Mouse (Mus musculus) intestine, embryonic 15.5 days (tissue): Measurements from ENCODE around the gene Nlrc5. TPM values are rescaled to one million over a fixed set of nuclear protein-coding genes. Genes with fewer than 3 reads are reported as not detected.

Experiments used
- ATAC-seq: fragments of 200-750 bp; cut with Nextera tagmentation; 2 replicates; pipeline ENCODE4 v1.8.0; 2017; ENCODE audit warnings: moderate TSS enrichment, moderate library complexity
- H3K27ac ChIP-seq: fragments of 300-500 bp; sonication (generic); 2 replicates; pipeline ENCODE4 v1.5.1; 2015; ENCODE audit warnings: mild to moderate bottlenecking, inconsistent platforms
- H3K27me3 ChIP-seq: fragments of 300-500 bp; sonication (generic); replicated peaks from 2 replicates; pipeline ENCODE4 v1.6.1; 2015; ENCODE audit warnings: inconsistent platforms
- H3K36me3 ChIP-seq: fragments of 300-500 bp; sonication (generic); 2 replicates; pipeline ENCODE4 v1.6.1; 2015; ENCODE audit warnings: inconsistent platforms
- H3K4me1 ChIP-seq: fragments of 300-500 bp; sonication (generic); replicated peaks from 2 replicates; pipeline ENCODE4 v1.6.1; 2015; ENCODE audit warnings: inconsistent platforms
- H3K4me2 ChIP-seq: fragments of 300-500 bp; sonication (generic); replicated peaks from 2 replicates; pipeline ENCODE4 v1.6.1; 2015; ENCODE audit warnings: mild to moderate bottlenecking, inconsistent platforms
- H3K4me3 ChIP-seq: fragments of 300-500 bp; sonication (generic); replicated peaks from 2 replicates; pipeline ENCODE4 v1.5.1; 2015; ENCODE audit warnings: inconsistent platforms
- H3K9ac ChIP-seq: fragments of 300-500 bp; sonication (generic); 2 replicates; pipeline ENCODE4 v1.6.1; 2015; ENCODE audit warnings: inconsistent platforms
- H3K9me3 ChIP-seq: fragments of 300-500 bp; sonication (generic); 2 replicates; pipeline ENCODE4 v1.6.1; 2016; ENCODE audit warnings: inconsistent platforms
- WGBS: fragments of 180-500 bp; shearing (Covaris S2); methylation state at CpG from one replicate; pipeline ENCODE4 v1.1.7; 2015; 5-methylcytosine and 5-hydroxymethylcytosine counted together
- polyA plus RNA-seq: library from polyadenylated mRNA; unstranded; fragments of >200 nt; fragmentation: Nextera tagmentation; extraction: Ambion mirVana; gene quantifications from 2 replicates; pipeline ENCODE4 v1.2.1, GENCODE M21; 2015

The Nlrc5 gene
- polyA plus RNA-seq, 1 experiment from 2014 or later = 0.21 TPM

DNA sequence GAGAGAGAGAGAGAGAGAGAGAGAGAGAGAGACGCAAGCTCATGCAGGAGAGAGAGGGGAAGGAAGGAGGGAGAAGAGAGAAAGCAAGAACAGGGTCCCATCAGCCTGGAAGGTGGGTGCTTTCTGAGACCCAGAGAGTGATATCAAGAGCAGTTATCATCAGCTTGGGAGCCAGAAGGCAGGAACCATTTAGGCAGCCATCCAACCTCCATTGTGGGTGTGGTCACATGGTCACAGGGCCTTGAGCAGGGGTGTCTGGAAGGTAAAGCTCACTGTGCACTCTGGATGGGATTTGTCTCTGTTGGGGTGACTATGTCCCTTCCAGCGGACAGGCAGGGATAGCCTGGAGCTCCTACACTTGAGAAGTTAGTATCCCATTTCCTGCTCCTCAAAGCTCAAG lies 105.9 kb downstream of the Nlrc5 start:
- Histone ChIP-seq H3K4me3 (no peak overlapping the region), H3K36me3 (no peaks in the 10 kb centered on the region), H3K4me1 (no peaks in the 10 kb centered on the region), H3K4me2 (no peak overlapping the region), H3K9ac (no peak overlapping the region), H3K27ac (no peak overlapping the region), H3K9me3 (no peaks in the 10 kb centered on the region), H3K27me3 (peaks cover 3% of the 10 kb centered on the region)
- no peak for ATAC-seq
- 78% methylated on average over 2 of the region's 2 CpGs for WGBS

DNA sequence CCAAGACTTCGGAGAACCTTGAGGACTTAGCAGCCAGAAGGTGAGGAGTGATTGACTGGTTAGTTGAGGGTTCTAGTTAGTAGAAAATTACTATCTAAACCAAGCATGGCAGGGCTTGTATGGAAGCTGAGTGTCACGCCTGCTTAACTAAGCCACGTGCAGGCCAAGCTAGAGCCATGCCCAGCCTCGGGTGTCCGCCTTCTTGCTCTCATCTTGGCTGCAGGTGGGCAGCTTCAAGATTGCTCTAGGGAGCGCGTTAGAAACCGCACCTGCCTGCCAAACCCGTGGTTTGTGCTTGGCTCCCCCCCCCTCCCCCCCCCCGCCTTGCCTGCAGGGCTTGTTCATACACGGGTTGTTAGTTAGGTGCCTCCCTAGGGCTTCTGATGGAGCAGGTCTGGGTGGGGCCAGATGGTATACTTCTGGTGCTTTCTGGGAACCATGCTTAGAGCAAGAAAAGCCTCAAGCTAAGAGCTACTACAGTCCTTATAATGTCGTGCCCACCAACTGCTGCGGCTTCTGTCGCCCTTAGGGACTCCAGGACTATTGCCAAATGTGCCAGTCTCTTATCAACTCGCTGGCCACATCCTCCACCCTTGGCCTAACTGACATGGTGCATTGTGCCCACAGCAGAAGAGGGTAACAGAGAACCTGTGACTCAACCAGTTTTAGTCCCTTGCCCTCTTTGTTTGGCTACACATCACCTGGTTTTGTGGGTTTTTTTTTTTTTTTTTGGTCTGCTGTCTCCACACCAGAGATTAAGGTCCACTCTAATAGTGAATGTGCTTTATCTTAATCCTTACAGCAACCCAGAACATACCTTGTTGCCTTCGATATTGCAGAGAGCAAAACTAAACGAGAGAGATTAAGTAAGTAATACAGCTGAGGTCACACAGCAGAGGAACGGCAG lies 107.0 kb downstream of the Nlrc5 start:
- H3K36me3 ChIP-seq = no peaks in the 10 kb centered on the region
- H3K4me2 ChIP-seq = no peak overlapping the region
- no peak for ATAC-seq
- H3K27ac ChIP-seq = no peak overlapping the region
- H3K4me3 ChIP-seq = no peak overlapping the region
- H3K9me3 ChIP-seq = no peaks in the 10 kb centered on the region
- WGBS = 74% methylated on average over 18 of the region's 18 CpGs
- no peaks in the 10 kb centered on the region for H3K27me3 ChIP-seq
- no peaks in the 10 kb centered on the region for H3K4me1 ChIP-seq
- no peak overlapping the region for H3K9ac ChIP-seq

DNA sequence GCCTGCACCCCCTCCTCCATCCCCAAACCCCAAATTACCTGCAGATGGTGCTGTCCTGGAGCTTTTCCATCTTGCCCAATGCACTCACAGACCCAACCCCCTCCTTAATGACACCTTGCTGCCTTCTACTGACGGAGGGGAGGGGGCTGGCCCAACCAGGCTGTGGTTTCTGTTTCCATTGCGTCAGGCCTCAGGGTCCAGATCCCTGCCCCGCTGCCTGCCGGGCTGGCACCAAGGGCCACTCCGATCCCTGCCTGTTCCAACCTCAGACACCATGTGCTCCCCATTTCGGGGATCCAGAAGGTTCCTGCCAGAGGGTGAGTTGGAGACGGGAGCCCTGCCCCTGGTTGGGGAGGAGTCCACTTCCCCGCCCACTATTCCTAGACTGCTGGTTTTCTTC lies 109.8 kb downstream of the Nlrc5 start:
- Histone ChIP-seq H3K9me3 (no peaks in the 10 kb centered on the region), H3K27ac (no peak overlapping the region), H3K4me1 (no peaks in the 10 kb centered on the region), H3K9ac (no peak overlapping the region), H3K36me3 (no peaks in the 10 kb centered on the region), H3K4me2 (no peak overlapping the region), H3K4me3 (no peak overlapping the region), H3K27me3 (no peaks in the 10 kb centered on the region)
- WGBS = 49% methylated on average over 8 of the region's 8 CpGs
- ATAC-seq = no peak

- H3K4me3 ChIP-seq = no peak overlapping the region
- H3K4me2 ChIP-seq = no peak overlapping the region
- no peaks in the 10 kb centered on the region for H3K27me3 ChIP-seq
- no peaks in the 10 kb centered on the region for H3K4me1 ChIP-seq
- no peak overlapping the region for H3K27ac ChIP-seq
- H3K9me3 ChIP-seq = no peaks in the 10 kb centered on the region
- H3K9ac ChIP-seq = no peak overlapping the region
- no peaks in the 10 kb centered on the region for H3K36me3 ChIP-seq
- ATAC-seq = no peak
- WGBS = 74% methylated on average over 5 of the region's 5 CpGs
These were observed 114.9 kb downstream of the Nlrc5 start for GRCm38 (mm10) chr8:94549041-94549440.

DNA sequence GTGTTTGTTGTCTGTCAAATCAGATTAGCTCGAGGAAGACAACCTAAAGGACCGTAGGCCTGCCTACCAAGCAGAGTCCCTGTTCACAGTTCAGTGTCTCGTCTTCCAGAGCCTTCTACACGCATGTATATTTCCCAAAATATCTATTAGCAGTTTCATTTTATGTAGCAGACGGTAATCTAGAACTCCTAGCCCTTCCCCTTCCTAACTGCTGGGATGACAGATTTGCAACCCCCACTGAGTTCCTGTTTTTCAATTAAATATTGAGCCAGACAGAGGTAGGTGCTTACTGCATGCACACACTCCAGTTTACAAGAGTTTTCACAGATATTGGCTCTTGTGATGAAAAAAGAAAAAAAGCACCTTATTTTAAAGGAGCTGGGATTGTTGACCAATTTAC lies 115.3 kb downstream of the Nlrc5 start:
- 63% methylated on average over 5 of the region's 5 CpGs for WGBS

DNA sequence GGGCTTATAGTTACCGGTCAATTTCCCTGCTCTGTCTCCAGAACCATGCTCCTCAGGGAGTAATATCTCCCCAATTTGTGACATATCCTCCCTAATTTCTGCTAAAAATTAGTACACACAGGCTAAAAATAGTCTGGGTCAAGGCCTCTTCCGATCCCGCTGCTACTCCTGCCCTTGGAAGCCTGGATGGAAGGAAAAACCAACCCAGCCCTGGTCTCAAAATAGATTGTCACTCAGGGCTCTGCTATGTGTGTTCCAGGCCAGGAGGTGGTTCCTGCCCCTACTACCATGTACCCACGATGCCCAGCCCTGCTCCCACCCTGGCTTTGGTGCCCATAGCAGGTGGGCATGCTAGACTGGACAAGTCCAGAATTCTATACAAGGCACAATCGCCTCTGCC lies 115.8 kb downstream of the Nlrc5 start:
- no peaks in the 10 kb centered on the region for H3K9me3 ChIP-seq
- no peaks in the 10 kb centered on the region for H3K4me1 ChIP-seq
- H3K36me3 ChIP-seq = no peaks in the 10 kb centered on the region
- H3K27me3 ChIP-seq = no peaks in the 10 kb centered on the region
- no peak overlapping the region for H3K4me3 ChIP-seq
- ATAC-seq = no peak
- no peak overlapping the region for H3K9ac ChIP-seq
- 77% methylated on average over 5 of the region's 5 CpGs for WGBS
- no peak overlapping the region for H3K27ac ChIP-seq
- no peak overlapping the region for H3K4me2 ChIP-seq

More for the DNA sequence above, 115.3 kb downstream of the Nlrc5 start:
- Histone ChIP-seq H3K27me3 (no peaks in the 10 kb centered on the region), H3K4me1 (no peaks in the 10 kb centered on the region), H3K4me3 (no peak overlapping the region), H3K9ac (no peak overlapping the region), H3K36me3 (no peaks in the 10 kb centered on the region), H3K27ac (no peak overlapping the region), H3K4me2 (no peak overlapping the region), H3K9me3 (no peaks in the 10 kb centered on the region)
- ATAC-seq = no peak

DNA sequence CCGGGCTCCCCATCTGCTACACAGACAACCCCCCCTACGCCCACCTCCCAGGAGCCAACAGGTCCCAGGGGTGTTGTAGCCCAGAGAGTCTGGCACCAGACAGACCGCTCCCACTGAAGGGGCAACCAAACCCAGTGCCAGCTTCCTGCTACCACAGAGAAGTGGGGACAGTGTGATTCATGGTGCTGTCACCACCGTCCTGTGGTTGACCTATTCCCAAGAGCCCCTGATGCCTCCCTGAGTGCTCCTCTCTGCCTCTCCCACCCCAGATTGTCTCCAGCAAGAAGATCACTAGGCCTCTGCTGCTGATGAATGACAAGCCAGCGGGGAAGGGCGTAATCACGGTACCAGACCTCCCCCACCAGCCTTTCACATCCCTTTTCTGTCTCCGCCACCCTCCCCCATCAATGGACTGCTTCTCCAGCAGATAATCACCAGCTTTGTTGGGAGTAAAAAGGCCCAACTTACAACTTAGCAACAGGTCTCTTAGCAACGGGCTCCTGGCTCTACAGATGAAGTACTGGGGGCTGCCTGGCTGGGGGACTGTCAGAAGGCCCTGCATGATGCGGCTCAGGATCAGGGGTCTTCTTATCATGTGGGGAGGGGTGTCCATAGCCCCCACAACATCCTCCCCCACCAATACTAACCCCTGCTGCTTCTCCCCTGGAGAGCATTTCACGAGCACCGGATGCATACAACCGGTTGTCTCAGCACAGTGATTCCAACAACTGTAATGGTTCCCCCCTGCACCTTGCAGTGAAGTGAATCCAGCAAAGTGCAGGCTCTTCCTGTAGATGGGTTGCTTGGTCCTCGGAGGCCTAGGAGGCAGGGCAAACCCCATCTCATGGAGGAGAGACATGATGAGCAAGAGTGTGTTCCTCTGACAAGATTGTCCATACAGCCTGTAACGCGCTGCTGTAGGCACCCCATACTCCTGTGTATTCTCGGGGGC lies 117.6 kb downstream of the Nlrc5 start:
- Histone ChIP-seq H3K27me3 (no peaks in the 10 kb centered on the region), H3K9ac (no peak overlapping the region), H3K4me2 (no peak overlapping the region), H3K9me3 (no peaks in the 10 kb centered on the region), H3K27ac (no peak overlapping the region), H3K36me3 (no peaks in the 10 kb centered on the region), H3K4me3 (no peak overlapping the region), H3K4me1 (no peaks in the 10 kb centered on the region)
- ATAC-seq = 0 out of 2 replicates have a peak, but pooled peaks have one; percentile 43
- 56% methylated on average over 17 of the region's 17 CpGs for WGBS

DNA sequence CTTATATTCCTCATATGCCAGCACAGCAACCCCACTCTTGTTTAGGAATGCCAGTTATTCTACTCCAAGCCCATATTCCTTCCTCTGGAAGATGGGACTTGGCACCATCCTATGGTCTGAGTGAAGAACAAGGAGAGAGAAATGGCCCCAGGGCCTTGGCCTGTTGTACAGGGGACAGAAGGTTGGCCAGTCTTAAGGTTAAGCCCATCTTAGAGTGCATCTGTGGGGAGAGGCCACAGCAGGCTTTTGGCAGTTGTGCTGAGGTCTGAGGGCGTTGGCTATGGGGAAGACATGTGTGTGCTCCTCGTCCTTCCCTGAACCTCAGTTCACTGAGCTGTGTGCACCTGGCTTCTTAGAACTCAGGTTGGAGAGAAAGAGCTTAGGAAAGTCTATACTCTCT lies 118.5 kb downstream of the Nlrc5 start:
- Histone ChIP-seq H3K4me3 (no peak overlapping the region), H3K36me3 (no peaks in the 10 kb centered on the region), H3K9me3 (no peaks in the 10 kb centered on the region), H3K27me3 (no peaks in the 10 kb centered on the region), H3K4me1 (no peaks in the 10 kb centered on the region), H3K27ac (no peak overlapping the region), H3K9ac (no peak overlapping the region), H3K4me2 (no peak overlapping the region)
- 92% methylated on average over 2 of the region's 2 CpGs for WGBS
- no peak for ATAC-seq

- Histone ChIP-seq H3K4me2 (no peak overlapping the region), H3K9ac (no peak overlapping the region), H3K27ac (no peak overlapping the region), H3K4me1 (no peaks in the 10 kb centered on the region), H3K27me3 (no peaks in the 10 kb centered on the region), H3K9me3 (no peaks in the 10 kb centered on the region), H3K4me3 (no peak overlapping the region), H3K36me3 (no peaks in the 10 kb centered on the region)
- 66% methylated on average over 3 of the region's 3 CpGs for WGBS
- no peak for ATAC-seq
These were observed 123.1 kb downstream of the Nlrc5 start for GRCm38 (mm10) chr8:94557281-94557680.

DNA sequence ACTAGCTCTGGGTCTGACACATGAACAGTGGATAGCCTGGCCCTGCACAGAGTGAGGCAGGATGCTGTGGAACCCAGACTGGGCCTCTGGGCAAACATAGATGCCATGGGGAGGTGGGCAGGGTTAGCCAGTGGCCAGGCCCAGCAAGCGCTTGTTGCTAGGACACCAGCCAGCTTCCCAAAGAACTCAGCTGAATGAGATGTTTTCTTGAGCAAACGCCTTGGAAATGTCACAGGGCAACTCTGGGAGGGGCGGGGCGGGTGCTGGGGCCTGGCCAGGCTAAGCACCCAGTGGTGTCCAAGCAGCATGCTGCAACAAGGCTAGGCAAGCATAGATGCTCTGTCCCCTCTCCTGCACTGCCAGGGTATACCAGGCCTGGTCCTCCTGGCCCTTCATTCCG lies 127.1 kb downstream of the Nlrc5 start:
- Histone ChIP-seq H3K36me3 (no peaks in the 10 kb centered on the region), H3K9me3 (no peaks in the 10 kb centered on the region), H3K4me2 (no peak overlapping the region), H3K27ac (no peak overlapping the region), H3K27me3 (no peaks in the 10 kb centered on the region), H3K9ac (no peak overlapping the region), H3K4me1 (no peaks in the 10 kb centered on the region), H3K4me3 (no peak overlapping the region)
- no peak; the same call in 1 of the 2 replicates for ATAC-seq
- WGBS = 69% methylated on average over 5 of the region's 5 CpGs

DNA sequence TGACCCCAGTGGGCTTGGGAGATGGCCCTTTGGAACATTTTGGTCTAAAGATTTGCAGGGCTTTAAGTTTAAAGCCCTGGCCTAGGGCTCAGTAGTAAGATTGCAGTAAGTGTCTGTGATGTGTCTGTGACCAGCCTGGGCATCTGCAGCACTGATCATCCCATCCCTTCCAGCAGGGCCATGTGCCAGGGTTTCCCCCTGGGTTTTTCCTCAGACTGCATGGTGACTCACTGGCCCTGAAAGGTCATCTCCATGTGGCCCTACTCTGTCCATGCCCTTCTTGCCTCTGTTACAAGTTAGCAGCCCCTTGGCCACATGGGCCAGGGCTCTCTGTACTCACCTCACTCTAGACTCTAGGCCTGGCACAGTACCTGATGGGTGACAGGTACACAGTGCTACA lies 130.3 kb downstream of the Nlrc5 start:
- no peak overlapping the region for H3K9ac ChIP-seq
- H3K4me2 ChIP-seq = no peak overlapping the region
- no peaks in the 10 kb centered on the region for H3K4me1 ChIP-seq
- H3K36me3 ChIP-seq = no peaks in the 10 kb centered on the region
- no peak for ATAC-seq
- no peaks in the 10 kb centered on the region for H3K27me3 ChIP-seq
- no peak overlapping the region for H3K27ac ChIP-seq
- no peaks in the 10 kb centered on the region for H3K9me3 ChIP-seq
- H3K4me3 ChIP-seq = no peak overlapping the region

DNA sequence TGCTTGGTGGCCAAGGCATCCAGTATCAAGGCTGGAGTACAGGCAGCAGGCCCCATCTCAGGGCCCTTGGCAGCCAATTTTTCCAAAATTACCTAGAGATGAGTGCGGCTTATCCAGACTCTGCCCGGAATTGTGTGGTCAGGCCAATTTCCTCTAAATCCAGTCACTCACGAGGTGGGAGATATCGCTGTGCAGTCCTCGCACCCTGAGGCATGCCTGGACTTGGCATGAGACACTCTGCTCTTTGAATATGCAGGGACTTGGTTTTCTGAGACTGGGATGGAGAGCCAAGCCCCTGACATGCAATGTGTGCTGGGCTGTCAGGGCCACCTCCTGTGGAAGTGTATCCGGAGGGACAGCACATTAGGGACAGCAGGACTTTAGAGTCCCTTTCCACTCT lies 131.9 kb downstream of the Nlrc5 start:
- no peaks in the 10 kb centered on the region for H3K4me1 ChIP-seq
- no peak overlapping the region for H3K4me3 ChIP-seq
- 75% methylated on average over 6 of the region's 6 CpGs for WGBS
- no peak overlapping the region for H3K27ac ChIP-seq
- no peak overlapping the region for H3K4me2 ChIP-seq
- ATAC-seq = no peak
- no peak overlapping the region for H3K9ac ChIP-seq
- H3K27me3 ChIP-seq = no peaks in the 10 kb centered on the region
- no peaks in the 10 kb centered on the region for H3K9me3 ChIP-seq
- no peaks in the 10 kb centered on the region for H3K36me3 ChIP-seq
